Mouse (Mus musculus): ENCODE measurements around the gene Klf2. TPM values are rescaled to one million over a fixed set of nuclear protein-coding genes. Genes with fewer than 3 reads are reported as not detected.
A peak's percentile ranks its signal among the peaks of the same experiment; 100 is the strongest.

Gene Klf2
- 10 to 100 TPM in 3 of 4 experiments, 1 to 10 TPM in 1; 6.8 to 14.3 (median 11.5) TPM for total RNA-seq (2022)

DNA sequence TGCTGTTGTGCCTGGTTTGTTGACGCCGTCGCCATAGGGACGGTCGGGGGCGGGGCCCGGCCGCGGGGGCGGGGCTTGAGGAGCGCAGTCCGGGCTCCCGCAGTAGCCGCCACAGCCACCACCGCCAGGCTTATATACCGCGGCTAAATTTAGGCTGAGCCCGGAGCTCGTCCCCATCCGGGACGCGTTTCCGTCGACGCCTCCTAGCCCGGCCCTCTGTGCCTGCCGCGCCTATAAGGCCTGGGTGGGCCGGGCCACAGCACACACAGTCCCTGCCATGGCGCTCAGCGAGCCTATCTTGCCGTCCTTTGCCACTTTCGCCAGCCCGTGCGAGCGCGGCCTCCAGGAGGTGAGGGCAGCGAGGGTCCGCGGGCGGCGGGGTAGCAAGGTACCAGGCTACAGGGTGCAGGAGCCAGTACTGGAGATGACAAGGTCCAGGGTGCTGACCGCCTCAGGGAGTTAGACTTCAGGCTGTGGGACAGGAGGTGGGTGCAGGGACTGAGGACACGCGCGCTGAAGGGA, at the start of gene Klf2:
Gene Klf2, plus strand, starts transcription at position 233 of the 522 bp plus-strand sequence.
- DNase-seq (ENCODE audit: low spot score in 2 of 2) = peak; percentile 97 to 98

DNA sequence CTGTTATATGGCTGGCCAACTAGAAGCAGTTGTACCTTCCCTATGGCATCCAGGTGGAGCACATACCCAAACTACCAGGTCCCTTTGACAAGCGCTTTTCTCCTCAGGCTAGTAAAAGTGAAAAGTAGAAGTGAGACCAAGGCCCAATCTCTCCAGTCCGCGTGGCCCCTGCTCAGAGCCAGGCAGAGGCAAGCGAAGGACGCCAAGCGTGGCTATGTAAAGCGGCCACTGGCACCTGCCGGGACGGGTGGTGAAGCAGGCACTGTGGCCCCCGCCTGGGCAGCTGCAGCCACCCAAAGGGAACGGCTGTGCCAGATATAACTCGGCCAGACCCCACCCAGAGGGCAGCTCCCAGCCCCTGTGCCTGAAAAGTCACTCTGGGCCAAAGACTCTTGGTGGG, 48.2 kb upstream of the Klf2 start:
- DNase-seq (ENCODE audit: low spot score in 2 of 2) = no peak

DNA sequence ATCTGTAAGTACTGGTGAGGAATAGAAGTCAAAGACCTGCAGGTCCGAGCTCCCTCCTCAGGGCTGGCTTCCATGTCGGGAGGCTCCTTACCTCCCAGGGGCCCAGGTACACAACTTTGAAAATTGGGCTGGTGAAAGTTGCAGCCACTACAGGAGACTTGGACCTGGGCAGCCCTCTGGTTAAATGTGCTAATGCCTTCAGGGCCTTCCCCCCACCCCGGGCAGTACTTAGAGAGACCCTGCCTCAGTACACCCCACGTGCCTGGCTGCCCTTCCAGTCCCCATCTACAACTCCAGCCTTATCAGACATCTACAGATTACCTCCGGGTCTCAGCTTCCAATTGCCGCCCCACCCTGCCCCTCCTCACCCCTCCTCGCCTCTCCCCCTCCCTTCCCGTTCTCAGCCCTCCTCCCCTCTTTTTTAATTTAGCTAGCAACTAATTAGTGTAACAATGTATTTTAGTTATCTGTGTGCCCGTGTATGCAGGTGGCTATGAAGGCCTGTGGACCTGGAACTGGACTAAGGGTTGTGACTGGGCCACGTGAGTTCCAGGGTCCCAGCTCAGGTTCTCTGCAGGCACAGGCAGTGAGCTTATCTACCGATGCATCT, 47.7 kb upstream of the Klf2 start:
- DNase-seq (ENCODE audit: low spot score in 2 of 2) = no peak

DNA sequence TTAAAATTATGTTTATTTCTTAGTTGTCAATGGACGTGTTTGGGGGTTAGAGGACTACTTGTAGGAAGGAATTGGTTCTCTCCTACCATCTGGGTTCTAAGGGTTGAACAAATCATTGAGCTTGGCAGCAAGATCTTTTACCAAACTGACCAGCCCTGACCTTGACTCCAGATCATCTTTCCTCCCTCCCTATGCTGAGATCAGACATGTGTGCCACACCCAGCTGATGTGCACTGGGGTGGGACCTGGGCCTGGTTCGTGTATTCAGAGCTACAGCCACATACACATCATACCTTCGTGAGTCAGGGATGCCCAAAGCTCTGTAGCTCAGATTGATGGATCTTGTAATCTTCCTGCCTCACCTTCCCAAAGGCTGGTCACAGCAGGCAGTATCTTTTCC, 47.1 kb upstream of the Klf2 start:
- DNase-seq (ENCODE audit: low spot score in 2 of 2) = no peak

DNA sequence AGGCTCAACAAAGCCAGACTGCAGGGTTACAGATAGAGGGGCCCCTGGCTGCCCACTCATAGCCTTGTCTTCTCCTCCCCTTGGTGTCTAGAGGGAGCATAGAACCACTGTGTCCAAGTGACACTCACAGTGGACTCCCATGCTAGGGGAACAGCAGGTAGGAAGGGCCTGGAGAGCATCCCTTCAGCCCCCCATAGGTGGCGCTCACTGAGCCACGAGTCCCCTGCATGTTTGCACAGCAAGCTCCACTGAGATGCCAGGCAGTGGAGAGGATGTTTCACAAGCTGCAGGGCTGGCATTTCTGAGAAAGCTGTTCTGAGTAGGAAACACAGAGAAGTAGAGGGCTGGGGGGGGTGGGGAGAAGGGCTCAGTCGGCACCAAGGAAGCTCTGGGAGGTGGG, 46.5 kb upstream of the Klf2 start:
- DNase-seq (ENCODE audit: low spot score in 2 of 2) = peak; percentile 46 to 51

DNA sequence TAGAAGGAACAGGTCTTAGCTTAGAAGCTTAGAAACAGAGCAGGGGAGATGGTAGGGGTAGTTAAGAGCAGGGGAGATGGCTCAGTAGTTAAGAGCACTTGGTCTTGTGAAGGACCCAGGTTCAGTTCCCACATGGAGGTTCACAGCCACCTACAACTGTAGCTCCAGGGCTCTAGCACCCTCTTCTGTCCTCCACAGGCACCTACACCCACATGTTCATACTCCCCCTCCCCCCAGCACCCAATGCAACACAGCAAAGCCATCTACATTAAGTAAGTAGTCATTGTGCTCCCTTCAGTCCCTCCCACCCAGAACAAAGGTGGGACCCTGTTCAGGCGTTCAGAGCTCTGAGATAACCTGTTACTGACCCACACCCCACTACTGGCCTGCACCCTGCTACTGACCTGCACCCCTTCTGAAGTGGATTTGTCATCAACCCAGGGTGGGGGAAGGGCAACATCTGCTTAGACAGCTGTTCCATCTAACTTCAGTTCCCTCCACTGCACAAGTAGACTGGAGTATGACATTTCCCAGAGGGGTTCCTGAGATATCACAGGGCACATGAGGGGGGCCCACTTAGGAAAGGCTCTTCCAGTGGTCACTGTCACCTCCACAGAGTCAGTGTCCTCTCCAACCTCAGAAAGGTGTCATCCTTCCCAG, 45.6 kb upstream of the Klf2 start:
- DNase-seq (ENCODE audit: low spot score in 2 of 2) = no peak

DNA sequence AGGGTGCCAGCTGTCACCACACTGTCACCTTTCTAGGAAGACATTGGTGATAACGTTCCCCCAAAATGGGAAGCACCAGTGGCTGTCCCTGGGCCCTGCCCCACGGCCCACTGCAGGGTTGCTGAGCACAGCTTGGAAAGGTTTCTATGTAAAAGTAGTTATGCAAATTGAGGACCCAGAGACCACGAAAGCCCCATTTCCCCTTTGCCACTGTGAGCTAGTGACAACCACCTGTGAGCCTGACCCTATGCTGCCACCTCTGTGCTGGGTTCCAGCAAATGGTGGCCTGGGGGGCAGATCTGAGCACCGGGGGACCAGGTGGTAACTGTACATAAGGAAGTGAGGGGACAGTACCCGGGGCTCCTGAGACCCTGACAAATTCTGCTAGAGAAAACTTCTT, 45.0 kb upstream of the Klf2 start:
- DNase-seq (ENCODE audit: low spot score in 2 of 2) = no peak

DNA sequence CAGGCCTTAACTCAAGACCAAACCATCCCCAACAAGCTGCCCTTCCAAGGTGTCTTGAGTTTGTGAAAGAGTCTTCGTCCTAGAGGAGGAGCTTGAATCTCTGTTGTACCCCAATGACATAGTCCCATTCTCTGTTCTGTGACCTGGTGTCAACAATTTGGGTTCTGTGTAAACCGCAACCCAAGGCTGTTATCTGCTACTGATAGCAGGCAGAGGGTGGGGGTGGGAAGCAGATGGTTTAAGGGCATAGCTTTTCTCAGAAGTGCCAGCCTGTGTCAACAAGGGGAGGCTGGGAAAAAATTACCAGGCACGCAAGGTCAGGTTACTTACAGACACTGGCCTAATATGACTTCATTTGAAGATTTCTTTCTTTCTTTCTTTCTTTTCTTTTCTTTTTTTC, 41.6 kb upstream of the Klf2 start:
- DNase-seq (ENCODE audit: low spot score in 2 of 2) = no peak

DNA sequence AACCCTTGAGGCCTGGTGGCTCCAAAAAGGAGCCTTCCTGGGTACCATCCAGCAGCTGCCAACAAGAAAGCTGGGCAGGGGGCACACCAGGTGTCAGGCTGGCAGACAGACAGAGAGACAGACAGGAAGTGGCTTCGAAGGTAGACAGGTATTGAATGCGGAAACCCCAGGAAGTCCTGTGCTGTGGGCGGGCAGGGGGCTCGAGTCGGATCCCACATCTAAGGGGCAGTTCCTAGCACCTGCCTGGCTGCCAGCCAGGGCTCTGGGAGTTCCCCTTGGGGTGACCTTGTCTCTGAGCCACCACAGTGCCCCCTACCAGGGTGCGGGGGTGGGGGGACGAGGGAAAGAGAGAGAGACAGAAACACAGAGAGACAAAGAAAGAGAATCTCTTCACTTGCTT, 39.7 kb upstream of the Klf2 start:
- DNase-seq (ENCODE audit: low spot score in 2 of 2) = no peak

DNA sequence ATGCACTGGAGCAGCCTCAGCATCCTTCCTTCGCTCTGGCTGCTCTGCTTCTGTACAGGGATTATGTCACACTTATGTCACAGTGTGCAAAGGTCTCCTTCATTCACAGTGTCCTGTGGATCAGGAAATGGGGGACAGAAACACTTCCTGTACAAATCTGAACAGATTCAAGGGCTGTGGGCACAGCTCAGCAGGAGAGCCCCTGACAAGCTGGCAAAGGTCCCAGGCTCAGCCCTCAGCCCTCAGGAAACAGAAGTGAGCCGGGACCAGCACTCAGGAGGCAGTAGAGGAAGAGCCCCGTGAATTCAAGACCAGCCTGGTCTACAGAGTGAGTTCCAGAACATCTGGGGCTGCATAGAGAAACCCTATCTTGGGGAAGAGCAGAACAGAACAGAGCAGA, 37.2 kb upstream of the Klf2 start:
- DNase-seq (ENCODE audit: low spot score in 2 of 2) = no peak

DNA sequence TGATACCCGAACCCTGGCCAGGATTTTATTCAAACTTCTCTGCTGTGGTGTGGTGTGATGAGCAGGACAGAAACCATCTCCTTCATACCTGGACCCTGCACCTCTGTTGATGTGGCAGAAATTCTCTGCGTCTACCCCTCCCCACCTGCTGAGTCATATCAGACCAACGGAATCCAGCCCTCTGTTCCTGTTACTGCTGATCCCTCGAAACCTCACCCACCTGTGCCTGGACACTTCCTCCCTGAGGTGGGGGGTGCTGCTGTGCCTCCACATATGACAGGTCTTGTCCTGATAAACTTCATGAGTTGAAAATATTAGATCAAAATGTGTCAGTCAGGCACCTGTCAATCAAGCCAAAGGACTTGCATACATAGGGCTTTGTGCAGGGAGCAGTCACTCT, 33.5 kb upstream of the Klf2 start:
- no peak for DNase-seq (ENCODE audit: low spot score in 2 of 2)

DNA sequence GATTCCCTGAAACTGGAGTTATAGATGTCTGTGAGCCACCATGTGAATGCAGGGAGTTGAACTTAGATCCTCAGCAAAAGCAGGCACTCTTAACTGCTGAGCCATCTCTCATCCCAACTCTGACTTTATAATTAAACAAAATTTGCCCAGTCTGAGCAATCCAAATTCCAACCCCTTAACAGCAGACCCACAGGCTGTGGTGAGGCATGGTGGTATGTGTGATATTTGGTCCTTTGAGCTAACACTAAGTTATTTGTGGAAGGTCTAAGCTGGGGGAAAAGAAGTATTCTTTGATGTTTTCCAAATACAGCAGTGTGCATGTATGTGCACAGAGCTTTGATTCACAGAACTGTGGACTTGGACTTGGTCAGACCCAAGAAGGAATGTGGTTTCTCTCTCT, 29.8 kb upstream of the Klf2 start:
- DNase-seq (ENCODE audit: low spot score in 2 of 2) = no peak

DNA sequence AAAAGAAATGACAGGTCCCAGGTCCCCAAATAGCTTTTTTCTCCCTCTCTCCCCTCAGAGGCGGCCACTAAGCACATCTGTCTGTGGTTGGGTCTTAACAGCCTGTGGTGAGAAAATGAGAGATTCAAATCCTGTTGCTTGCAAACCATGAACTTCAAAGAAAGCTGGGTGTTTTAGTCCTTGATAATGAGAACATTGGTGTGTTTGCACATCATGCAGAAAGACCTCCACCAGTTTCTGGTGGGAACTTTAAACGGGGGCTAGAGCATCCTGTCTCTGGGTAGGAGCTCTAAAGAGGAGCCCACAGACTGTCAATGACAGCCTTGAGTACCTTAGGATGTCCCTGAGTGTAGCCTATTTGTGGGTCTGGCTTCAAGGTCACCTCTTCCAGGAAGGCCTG, 27.7 kb upstream of the Klf2 start:
- no peak for DNase-seq (ENCODE audit: low spot score in 2 of 2)

DNA sequence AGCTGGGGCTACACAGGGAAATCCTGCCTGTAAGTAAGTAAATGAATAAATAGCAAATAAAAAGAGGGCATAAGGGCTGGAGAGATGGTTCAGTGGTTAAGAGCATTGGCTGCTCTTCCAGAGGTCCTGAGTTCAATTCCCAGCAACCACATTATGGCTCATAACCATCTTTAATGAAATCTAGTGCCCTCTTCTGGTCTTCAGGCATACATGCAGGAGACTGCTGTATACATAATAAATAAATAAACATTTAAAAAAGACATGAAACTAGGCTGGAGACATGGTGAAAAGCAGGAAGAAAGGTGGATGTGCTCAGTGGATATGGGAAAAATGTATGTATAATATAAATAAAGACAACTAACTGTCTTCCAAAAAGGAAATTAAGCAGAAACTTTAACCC, 25.5 kb upstream of the Klf2 start:
- no peak for DNase-seq (ENCODE audit: low spot score in 2 of 2)

DNA sequence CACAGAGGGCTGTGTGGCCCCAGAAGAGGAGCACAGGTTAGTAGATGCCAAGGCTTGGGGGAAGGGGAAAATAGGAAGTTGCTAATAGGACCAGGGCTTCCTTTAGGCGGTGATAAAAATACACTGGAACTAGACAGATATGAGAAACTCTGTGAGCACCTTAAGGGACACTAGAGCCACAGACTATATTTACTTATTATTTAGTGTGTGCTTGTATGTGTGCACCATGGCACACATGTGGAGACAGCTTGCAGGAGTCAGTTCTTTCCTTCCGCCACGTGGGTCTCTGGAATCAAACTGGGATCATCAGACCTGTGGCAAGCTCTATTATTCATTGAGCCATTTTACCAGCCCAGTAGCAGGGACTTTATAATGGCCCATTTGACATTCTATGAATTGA, 23.7 kb upstream of the Klf2 start:
- DNase-seq (ENCODE audit: low spot score in 2 of 2) = no peak

DNA sequence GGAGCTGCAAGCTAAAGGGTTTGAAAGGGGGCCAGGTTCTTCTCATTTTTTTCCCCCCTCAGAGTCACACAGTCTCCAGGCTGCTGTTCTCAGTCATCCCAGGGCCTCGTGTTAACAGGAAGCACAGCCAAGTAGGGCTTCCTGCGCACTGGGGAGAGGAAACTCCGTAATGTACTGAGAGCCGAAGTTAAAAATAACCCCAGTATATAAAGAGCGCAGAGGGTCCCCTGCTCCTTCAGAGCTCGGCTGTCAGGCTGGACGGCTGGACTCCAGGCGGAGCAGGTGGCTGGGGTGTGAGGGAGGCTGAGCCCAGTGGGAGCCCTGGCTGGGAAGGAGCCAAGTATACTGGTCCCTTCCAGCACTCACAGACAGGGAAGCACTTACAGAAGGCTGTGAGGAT, 23.2 kb upstream of the Klf2 start:
- DNase-seq (ENCODE audit: low spot score in 2 of 2) = peak; percentile 88 to 90

DNA sequence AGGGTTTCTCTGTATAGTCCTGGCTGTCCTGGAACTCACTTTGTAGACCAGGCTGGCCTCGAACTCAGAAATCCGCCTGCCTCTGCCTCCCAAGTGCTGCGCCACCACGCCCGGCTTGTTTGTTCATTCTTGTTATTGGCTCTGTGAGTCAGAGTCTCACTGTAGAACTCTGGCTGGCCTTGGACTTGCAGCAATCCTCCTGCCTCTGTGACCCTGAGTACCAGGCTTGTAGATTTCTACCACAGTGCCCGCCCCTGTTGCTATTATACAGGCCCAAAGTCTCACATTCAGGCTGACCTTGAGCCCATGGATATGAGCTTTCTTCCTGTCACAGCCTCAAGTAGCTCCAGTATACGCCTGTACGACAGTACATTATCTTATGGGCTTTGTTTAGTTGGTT, 22.3 kb upstream of the Klf2 start:
- DNase-seq (ENCODE audit: low spot score in 2 of 2) = no peak

DNA sequence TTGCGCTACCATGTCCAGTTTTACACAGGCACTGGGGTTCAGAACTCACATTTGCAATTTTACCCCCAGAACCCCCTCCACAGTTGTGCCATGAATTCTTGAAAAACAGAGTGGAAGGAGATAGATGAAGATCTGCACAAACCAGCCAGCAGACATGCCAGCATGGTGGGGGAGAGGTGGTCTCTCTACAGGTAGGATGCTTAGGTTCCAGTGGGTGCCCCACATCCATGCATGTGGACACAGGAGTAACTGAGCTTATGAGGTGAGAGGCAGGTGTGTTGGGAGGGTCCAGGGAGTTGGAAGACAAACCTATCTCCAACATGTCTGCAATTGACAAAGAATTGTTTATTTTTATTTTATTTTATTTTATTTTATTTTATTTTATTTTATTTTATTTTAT, 19.9 kb upstream of the Klf2 start:
- no peak for DNase-seq (ENCODE audit: low spot score in 2 of 2)

DNA sequence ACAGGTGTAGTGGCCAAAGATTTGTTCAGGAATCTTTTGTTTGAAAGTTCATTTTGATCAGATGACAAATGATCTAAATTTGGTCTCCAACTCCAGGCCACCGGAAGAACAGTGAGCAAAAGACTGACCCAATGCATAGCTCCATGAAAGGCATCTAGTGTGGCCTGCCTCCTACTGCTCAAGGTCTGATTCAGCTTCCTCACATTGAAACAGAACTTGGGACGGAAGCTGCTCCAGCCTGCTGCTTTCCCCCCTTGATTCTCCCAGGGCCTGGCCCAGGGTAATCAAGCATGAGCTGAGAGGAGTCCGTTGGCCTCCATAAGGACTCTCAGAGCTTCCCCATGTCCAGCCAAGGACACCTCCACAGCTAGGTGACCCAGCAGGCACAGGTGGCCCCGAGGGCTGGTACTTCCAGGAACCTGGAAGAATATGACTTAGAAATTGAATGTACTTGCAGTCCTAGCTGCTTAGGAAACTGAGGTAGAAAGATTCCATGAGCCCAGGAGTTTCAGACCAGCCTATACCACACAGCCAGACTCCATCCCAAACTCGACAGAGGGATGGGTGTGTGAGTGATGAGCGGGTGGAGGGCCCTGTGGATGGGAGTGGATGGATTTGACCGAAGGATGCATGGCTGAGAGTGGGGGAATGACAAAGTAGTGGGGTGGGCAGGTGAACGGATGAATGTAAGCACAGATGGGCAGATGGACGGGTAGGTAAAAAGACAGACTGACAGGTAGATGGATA, 18.0 kb upstream of the Klf2 start:
- DNase-seq (ENCODE audit: low spot score in 2 of 2) = no peak

DNA sequence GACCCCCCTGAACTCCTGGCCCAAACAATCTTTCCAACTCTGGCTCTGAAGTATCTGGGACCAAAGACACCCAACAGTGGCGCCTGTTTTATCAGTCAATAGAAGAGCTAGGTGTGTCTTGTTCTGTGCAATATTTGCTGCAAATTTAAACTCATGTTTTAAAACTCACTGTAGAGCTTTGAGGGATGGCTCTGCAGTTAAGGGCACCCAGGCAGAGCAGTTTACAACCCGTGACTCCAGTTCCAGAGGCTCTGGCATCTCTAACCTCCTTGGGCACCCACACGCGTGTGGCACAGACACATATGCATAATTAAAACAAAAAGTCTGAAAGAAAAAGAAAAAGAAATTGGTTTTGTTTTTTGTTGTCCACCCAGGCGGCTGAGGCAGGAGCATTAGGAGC, 17.3 kb upstream of the Klf2 start:
- DNase-seq (ENCODE audit: low spot score in 2 of 2) = no peak

DNA sequence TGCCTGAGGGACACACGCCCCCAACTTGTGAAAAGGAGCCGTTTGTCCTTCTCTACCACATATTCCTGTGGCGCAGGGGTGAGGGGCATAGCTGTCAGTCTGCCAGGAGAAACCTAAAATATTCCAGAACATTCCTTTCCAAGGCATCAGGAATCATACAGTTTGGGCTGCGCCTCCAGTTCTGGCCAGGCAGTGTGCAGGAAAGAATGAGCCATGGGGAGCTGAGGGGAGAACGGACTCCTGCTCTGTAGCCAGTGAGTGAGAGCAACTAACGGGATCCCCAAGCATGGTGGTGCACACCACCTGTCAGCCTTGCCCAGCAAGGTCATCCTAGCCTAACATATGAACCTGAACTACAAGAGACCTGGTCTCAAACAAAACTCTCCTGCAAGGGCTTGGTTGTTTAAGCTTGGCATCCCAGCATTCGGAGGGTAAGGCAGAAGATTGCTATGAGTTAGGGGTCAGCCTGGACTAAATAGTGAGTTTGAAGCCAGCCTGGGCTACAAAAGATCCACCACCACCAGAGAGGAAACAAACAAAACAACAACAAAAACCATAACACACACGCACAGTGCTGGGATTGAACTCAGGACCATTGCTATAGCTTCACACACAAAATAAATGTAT, 15.7 kb upstream of the Klf2 start:
- no peak for DNase-seq (ENCODE audit: low spot score in 2 of 2)

DNA sequence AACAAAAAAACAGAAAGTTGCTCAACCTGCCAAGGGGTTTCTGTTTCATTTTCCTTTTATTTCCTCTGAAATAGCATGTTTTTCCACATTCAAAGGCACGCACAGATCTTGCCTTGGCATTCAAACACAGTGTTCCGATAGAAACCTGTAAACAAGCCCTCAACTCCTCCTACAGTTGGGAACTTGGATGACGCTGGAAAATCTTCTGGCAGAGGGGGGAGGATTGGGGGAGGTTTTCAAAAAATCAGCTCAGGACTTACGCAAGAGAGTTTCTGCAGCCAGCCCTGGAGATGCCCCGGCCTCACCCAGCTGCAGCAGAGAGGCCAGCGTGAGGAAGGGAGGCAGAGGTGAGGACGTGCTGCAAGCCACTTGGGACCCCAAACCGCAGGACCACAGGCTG, 15.2 kb upstream of the Klf2 start:
- peak; percentile 57 to 71 for DNase-seq (ENCODE audit: low spot score in 2 of 2)

Data from gastrocnemius, adult 8-10 months (tissue).